Mouse (Mus musculus) heart, postnatal 36 days (tissue): ENCODE measurements around the gene Orai1. TPM values are rescaled to one million over a fixed set of nuclear protein-coding genes. Genes with fewer than 3 reads are reported as not detected.
A peak's percentile ranks its signal among the peaks of the same experiment; 100 is the strongest.
"Not testable (repeated sequence)": the region's sequence is repeated elsewhere in the genome, so short reads cannot be mapped to it uniquely, and the experiment has no call there.

Source experiments
- DNase-seq, 2 experiments: peaks; one replicate each; pipeline ENCODE4 v3.0.0; 2021 to 2022
- intact Hi-C: fragments of 180-260 bp; cut with DNase I; formaldehyde crosslinking; loops from one replicate; pipeline ENCODE4 v1.15.1; 2025
- total RNA-seq, 2 experiments: library from RNA; stranded (reverse); gene quantifications; 2 replicates each; pipeline ENCODE4 v1.2.3; 2021

The Orai1 gene
- 10 to 100 TPM; 16.7 to 19.3 TPM for total RNA-seq

DNA sequence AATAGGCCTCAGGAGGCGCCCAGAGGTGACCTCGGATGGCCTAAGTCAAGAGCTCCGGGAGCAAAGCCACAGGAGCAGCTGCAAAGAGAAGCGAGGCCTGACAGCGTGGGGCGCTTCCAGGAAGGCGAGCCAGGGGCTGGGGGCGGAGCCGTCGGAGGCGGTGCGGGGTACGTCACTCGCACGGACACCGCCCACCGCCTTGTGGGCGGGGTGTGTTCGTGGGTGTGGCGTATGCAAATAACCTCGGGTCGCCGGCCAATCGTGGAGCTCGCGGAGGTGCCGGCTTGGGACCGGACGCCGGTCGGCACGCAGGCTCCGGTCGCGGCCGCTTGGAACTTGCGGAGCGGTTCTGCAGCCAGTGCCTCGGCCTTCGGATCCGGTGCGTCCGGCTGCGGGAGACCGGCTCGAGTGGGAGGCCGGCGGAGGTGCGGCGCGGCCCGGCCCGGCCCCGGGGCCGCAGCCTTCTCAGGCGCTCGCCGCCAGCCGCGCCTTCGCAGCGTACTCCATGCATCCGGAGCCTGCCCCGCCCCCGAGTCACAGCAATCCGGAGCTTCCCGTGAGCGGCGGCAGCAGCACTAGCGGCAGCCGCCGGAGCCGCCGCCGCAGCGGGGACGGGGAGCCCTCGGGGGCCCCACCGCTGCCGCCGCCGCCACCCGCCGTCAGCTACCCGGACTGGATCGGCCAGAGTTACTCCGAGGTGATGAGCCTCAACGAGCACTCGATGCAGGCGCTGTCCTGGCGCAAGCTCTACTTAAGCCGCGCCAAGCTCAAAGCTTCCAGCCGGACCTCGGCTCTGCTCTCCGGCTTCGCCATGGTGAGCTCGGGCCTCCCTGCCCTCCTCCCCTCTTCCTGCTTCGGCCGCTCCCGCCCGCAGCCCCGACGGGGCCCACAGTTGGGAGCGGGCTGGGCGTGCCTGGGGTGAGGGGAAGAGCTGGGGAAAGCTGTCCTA is at the start of gene Orai1:
Gene Orai1 (plus strand): TSS at position 322 of the 949 bp plus-strand sequence.
- intact Hi-C loops: loop anchor here (5.0 kb wide), 1 partner anchor 132 kb away; no protein-coding TSS in a partner anchor
- peak; percentile 98 to 99 for DNase-seq

DNA sequence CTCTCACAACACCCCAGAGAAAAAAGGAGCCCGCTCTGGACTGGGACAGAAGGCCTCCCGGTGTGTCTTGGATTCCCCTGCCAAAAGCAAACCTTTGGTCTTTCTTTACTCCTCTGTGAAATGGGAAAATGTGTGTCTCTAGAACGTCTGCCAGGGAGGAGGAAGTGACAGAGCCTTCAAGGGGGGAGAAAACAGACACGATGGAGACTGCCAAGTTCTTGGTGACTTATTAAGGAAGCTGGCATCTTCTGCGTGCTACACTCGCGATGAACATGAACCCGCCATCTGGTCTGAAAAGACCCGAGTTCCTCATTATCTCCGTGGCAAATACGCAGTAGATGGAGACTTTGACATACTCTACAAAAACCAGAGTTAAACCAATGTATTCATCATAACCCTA is 49.4 kb upstream of the Orai1 start:
- intact Hi-C loops: loop anchor here (5.0 kb wide), 1 partner anchor 207 kb away; no protein-coding TSS in a partner anchor
- DNase-seq: no peak

DNA sequence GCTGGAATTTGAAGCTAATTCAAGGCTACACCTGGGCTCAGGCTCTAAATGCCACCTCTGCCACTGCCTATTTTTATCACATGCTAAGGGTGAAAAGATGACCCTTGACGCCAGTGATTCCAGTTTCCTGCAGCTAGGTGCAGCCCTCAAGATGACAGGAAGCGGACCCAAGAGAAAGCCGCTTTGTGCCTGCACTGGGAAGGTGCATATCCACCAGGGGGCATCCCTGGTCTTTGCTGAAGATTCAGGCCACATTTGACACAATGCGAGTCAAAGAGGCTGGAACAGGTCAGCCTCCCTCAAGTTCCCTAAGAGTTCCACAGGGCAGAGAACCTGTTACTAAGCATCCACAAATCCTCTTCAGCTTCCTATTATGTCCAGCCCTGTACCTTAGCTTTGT is 46.6 kb upstream of the Orai1 start:
- peak; percentile 80 to 82 for DNase-seq
- intact Hi-C loops: loop anchor here (1.0 to 5.0 kb wide), 4 partner anchors 45 to 204 kb away; no protein-coding TSS in a partner anchor

DNA sequence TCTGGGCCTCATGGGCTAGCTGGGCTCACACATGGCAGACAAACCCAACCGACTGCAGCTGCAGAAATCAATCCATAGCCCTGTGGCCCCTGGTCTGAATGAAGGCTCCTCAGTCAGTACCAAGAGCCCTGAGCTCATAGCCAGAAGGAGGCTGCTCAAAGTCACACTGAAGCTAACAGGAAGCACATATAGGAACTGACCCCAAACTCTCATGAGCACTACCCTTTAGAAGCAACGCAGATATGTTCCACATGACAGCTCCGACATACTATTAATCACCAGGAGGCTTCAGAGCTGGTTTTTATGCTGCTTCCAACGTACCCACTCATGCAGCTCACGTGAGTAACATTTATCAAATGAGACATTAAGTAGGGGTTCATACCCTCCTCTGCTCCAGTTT is 44.8 kb upstream of the Orai1 start:
- DNase-seq: no peak
- intact Hi-C loops: no loop called here

DNA sequence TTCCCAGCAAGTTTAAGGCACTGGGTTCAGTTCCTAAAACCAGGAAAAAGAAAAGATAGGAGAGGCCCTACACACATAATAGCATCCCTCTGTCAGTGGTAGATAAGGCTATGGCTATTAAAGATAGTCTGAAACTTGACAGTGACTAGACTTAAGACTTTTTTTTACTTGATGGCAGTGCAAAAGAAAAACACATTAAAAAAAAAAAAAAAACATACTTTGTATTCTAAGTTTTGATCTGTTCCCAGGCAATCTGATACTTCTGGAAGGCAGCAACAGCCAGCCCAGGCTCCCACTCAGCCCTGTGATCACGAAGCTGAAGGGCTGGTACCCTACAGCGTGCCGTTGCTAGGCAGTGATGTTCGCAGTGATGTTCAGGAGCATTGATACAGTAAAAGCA is 43.4 kb upstream of the Orai1 start:
- intact Hi-C loops: no loop called here
- DNase-seq: no peak

DNA sequence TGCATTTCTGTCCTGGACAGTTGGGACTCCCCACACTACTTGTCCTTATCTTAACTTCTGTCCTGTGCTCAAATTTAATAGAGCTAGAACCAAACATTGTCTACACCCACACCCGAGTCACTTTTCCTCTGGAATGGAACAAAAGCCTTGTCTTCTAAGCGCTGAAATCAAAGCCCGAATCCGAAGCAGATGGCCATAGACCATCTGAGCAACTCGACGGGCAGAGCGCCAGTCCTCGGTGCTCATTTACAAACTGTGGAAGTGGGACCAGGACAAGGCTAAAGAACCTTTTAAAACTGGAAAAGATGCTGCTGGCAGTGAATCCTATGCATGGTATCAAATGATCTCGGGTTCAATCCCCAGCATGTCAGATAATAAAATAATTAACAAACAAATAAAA is 42.8 kb upstream of the Orai1 start:
- no peak for DNase-seq
- intact Hi-C loops: no loop called here

DNA sequence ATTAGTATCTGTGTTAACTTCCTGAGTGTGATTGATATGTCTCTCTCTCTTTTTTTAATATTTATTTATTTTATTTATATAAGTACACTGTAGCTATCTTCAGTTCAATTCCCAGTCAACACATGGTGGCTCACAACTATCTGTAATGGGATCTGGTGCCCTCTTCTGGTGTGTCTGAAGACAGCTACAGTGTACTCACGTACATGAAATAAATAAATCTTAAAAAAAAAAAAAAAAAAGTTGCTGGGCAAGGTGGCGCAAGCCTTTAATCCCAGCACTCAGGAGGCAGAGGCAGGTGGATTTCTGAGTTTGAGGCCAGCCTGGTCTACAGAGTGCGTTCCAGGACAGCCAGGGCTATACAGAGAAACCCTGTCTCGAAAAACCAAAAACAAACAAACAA is 40.2 kb upstream of the Orai1 start:
- DNase-seq, intact Hi-C loops: not testable (repeated sequence)

DNA sequence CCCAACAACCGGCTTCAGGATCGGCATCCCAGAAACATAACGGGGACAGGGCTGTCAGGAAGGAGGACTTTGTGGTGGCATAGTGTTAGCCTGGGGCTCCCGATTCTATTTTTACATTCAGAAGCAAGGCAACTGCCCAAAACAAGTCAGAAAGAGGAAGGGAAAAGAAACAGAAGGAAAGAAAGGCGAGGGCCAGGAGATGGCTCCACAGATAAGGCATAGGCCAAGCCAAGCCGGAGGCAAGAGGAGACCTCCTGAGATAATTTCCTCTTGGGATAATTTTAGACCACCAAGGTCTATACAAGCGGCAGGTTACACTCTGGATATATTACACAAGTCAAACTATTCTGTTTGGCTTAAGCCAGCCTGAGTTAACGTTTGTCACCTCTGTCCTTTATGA is 35.9 kb upstream of the Orai1 start:
- no peak for DNase-seq
- intact Hi-C loops: no loop called here

DNA sequence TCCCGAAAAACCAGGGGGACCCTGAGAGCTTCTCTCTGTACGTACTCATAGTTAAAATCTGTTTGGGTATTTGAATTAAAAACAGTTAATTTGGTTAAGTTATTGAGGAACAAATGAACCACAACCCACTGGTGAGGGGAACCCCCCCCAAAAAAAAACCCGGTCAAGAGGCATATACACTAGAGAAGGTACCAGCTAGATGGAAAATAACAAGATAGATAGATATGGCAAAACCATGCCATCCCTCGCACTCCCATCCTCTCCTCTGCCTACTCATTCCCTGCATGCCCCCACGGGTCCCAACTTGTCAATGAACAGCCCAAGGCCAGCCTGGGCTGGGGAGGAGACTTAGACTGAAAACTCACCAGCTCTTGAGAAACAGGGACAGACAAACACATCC is 30.4 kb upstream of the Orai1 start:
- intact Hi-C loops: no loop called here
- DNase-seq: no peak

DNA sequence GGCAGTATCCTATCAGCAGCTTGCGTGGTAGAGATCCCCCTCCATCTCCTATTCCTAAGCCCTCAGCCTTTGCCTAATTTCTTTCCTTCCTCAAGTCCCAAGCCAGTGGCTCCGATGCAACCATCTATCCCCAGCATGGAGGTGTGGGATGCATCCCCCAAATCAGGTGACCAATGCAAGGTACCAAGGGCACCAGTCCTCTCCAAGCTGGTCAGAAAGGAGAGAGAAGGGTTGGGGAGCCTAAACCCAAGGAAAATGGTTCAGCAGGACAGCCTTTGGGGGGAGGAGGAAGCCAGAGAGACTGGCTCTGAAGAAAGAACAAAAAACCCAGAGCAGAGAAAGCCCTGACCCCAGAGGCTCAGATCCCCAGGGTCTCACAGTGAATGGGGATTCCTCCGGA is 29.6 kb upstream of the Orai1 start:
- intact Hi-C loops: no loop called here
- DNase-seq: no peak

DNA sequence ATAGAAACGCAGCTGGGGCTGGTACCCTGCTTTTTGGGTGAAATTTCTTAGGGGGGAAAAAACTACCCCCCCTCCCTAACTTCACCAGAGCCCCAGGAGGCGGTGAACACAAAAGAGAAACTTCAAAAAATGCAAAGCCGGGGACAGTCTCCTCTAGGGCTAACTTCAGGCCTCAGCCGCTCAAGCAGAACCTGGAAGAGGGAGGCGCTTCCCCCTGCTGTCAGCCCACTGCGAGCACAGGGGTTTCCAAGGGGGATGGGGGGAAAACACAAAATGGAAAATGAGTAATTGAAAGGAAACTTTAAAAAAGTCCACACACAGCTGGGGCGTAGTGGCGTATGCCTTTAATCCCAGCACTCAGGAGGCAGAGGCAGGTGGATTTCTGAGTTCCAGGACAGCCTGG is 28.8 kb upstream of the Orai1 start:
- no peak for DNase-seq
- intact Hi-C loops: no loop called here

DNA sequence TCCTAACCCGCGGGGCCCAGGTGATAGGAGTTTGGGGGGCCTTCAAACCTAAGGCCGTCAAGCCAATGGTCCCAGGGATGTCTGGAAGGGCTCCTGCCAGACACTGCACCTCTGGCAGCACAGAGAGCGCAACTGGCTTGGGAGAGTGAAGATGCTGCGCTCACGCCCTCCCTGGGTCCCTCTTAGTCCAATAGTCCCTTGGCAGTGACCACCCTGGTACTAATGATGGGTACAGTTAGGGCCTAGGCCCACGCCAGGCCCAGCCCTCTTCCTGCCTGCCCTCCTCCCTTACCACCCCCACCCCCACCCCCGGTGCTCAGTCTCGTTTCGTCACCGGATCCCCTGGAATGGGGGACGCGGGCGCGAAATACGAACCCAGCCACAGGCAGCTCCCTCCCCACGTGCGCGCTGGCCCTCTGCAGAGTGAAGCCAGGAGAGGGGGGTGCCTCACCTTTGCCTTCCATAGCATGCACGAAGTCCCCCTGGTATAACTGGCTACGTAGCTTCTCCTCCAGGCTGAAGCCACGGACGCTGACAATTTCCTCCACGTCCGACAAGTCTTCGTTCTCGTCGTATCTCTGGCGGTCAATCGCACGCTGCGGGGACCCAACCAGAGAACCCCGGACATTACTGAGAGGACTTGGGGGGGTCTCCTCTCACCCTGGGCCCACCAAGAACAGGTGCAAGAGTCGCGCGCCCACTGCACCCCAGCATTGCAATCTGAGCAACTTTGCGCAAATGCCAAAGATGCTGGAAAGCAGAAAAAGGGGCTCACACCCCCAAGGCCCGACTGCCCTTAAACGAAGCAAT is 27.5 kb upstream of the Orai1 start:
- intact Hi-C loops: no loop called here
- DNase-seq: peak in 1 of 2 experiments; percentile 29

DNA sequence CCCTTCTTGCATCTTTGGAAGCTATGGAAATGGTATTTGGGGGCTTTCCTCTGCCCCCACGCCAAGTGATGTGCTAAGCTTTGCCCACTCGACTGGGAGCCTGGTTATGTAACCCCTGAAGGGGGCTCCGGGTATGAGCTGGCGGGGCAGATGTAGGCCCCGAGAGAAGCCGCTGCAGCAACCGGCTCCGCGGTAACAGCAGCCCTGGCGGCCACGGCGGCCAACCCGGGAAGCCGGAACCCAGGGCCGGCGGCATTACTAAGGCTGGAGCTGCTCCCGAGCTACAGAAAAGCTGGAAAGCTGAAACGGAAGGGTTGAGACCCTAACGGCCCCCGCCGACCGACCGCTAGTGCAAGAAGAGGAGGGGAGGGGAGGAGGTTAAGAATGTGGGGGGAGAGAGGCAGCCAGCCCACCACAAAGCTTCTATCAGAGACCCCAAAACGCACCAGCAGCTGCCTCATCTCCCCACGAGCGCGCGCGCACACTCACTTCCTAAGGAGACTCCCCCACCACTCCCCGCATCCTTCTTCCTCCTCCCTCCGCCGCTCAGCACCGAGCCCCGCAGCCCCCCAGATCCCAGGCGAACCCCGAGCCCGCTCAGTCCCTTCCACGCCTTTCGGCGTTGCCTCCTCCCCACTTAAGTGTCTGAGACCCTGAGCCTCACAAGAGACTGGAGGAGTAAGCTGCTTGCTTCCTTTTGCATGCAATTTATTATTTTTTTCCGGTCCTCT is 26.7 kb upstream of the Orai1 start:
- intact Hi-C loops: no loop called here
- DNase-seq: peak; percentile 61 to 67

DNA sequence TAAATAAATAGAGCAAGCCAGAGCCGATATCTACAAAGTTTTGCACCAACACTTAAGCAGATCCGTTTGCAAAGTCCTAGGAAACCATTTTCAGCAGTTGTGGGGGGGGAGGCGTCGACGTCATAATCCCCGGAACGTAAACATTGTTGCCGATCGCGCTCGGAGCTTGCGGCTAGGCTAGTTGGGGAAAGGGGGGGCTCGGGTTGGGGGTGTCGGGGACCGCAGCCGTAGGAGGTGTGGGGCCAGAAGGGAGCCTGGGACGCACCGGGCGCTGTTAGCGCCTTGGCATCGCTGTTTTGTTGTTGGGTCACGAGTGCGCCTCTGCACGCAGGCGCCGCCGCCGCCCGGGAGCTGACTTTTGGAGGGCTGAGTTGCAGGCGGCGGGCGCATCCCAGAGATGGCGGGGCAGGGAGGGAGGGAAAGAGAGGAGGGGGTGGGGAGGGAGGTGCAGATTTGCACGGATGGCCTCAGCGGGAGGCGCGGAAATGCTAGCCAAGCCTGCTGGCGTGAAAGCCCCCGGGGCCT is 25.8 kb upstream of the Orai1 start:
- peak; percentile 75 to 82 for DNase-seq
- intact Hi-C loops: loop anchor here (1.0 kb wide), 1 partner anchor 24 kb away; no protein-coding TSS in a partner anchor

DNA sequence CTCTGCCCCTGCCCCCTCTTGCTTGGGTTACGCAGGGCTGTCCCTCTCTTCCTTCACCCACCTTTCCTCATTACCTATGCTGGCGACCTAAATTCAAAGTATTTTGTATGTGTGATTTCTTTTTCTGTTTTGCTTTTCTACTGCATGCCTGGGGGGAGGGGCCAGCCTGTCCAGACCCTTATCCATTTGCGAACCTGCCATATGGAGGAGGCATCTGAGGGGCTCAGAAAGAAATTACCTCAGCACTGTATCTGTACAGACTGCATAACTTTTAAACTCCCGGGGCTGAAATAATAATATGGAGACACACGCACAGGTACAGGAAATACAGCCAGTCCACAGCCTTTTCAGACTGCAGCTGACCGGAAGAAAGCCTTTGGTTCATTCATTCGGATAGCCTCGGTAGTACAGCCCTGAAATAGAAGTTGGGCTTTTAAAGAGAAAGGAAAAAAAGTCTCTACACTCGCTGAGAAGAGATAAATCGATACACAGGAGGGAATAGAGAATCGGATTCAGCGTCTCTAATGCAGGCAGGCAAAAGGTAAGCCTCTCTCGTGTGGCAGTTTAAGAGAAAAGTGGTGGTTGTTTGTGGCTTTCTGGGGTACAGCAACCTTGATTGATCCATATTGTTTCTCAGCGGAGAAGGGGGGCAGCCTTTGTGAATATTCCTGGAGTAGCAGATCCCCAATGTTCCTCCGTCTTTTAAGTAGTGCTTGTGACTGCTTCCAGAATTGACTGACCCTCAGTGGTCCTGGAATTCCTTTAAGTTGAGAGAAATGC is 25.1 kb upstream of the Orai1 start, which contains the start of gene Kdm2b:
Gene Kdm2b (minus strand): TSS at position 273 of the 780 bp plus-strand sequence.
- DNase-seq: peak in 1 of 2 experiments; percentile 31
- intact Hi-C loops: loop anchor here (1.0 kb wide), 1 partner anchor 24 kb away; no protein-coding TSS in a partner anchor

DNA sequence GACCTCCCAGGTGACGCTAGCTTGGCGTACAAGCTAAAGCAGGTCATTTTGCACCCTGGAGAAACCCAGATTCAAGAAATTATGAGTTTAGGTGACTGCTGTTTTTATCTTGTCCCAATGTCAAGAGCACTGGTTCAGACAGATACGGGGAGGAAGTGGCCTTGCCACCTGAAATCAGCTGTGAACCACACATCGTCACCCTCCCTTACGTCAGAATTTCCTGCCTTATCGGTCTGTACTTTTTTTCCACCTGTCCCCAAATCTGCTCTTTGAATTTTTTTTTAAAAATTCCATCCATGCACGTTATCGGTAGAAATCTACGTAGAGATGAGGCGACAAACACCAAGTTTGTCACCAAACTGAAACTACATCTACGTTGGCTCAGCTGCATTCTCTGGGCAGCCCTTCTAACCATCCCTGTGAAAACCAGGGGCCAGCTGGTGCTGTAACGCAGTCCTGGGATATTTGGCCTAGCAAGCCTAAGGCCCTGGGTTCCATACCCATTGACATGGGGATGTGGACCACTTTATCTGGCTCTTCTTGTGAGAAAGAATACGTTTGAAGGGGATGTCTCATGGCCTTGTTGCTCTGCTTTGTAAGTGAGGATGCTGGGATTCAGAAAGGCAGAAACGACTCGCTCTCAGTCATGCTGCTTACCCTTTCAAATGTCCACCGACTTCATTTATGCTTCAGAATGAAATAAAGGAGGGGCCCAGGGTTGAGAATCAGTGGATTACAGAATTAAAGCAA is 24.3 kb upstream of the Orai1 start:
- DNase-seq: no peak
- intact Hi-C loops: no loop called here

DNA sequence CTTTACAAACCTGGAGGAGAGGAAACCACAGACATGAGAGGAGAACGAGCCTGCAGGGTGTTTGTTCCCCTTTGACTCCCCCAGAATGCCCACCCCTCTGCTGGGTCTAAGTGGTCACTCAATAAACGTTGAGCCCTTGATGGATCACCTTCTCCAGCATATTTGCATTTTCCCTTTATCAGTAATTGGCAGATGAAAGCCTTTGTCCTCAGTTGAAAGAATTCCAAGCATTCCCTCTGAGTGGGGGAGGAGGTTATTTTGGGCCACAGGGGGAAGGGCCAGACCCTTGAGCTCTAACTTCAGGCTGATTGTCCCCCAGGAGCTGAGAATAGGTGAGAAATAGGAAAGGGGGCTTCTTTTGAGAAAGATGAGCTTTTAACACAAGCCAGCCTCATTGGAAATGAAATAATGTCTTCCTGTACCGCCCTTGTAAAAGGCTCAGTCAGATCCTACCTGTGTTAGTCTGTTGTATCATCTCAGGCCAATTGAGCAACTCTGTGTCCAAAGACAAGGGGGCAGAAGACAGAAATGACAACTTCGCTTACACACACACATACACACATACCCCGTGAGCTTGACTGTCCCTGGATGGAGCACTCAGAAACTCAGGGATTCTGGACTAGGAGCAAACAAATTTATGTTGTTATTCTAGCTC is 23.4 kb upstream of the Orai1 start:
- DNase-seq: no peak
- intact Hi-C loops: no loop called here

DNA sequence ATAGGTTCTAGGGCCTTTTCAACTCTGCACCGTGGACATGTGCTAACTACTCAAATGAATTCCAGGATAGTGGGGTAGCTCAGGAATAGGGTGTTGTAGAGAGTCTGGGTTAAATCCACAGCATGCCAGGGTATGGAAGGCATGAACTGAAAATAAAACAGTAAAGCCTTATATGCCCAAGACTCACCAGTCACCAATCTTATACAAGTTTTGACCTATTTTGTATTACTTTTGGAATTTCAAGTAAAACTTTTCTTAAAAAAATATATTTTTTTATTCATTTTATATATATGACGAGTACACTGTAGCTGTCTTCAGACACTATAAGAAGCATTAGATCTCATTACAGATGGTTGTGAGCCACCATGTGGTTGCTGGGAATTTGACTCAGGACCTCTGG is 21.1 kb upstream of the Orai1 start:
- intact Hi-C loops: no loop called here

More for the DNA sequence above, 21.1 kb upstream of the Orai1 start:
- DNase-seq: no peak
